In genomic region chr11:50376911-50377891, GRCm38 (mm10) we compare ENCODE assay signal across 8 mouse cellular contexts. TPM values are rescaled to one million over a fixed set of nuclear protein-coding genes. Genes with fewer than 3 reads are reported as not detected.
A peak's percentile ranks its signal among the peaks of the same experiment; 100 is the strongest.
DNase-seq lines count a peak whose midpoint lies in the region; ATAC-seq and TF ChIP-seq lines count a peak whose summit lies in the region.

Gene Hnrnph1 (plus strand): TSS chr11:50376990.

- H3K4me2 ChIP-seq in heart, embryonic 15.5 days = peak within 1 kb of the TSS; percentile 97
- peak within 1 kb of the TSS; percentile 95 for H3K4me2 ChIP-seq in liver, embryonic 14.5 days (ENCODE audit: low read depth)
- H3K4me2 ChIP-seq in neural tube, embryonic 11.5 days (ENCODE audit: low read depth) = peak within 1 kb of the TSS; percentile 62
- peak within 1 kb of the TSS; percentile 99 for H3K4me2 ChIP-seq in stomach, postnatal 0 days (replicated peaks; ENCODE audit: low read depth)

- TF ChIP-seq CTCF in liver, embryonic 14.5 days (IDR thresholded peaks at IDR 0.05; ENCODE audit: low read depth) = no peak
- TF ChIP-seq CTCF in stomach, postnatal 0 days (IDR thresholded peaks at IDR 0.05; ENCODE audit: low read depth) = no peak

- ATAC-seq in heart, embryonic 15.5 days (replicated peaks; ENCODE audit: insufficient number of reproducible peaks, insufficient read depth, low FRiP score, low read depth) = peak; percentile 93
- peak; percentile 83 for ATAC-seq in liver, embryonic 14.5 days (ENCODE audit: insufficient read depth)
- peak; percentile 89 for ATAC-seq in neural tube, embryonic 11.5 days (ENCODE audit: insufficient read depth, low FRiP score, low TSS enrichment)
- peak; percentile 91 for ATAC-seq in stomach, postnatal 0 days (ENCODE audit: low FRiP score, low TSS enrichment)

- peak; percentile 99 for DNase-seq in CD8-positive naive resting alpha-beta T cell, adult 2 months (ENCODE audit: low read depth in 2 of 2, low spot score in 2 of 2)
- peak; percentile 97 for DNase-seq in c-Kit-positive CD71-negative TER-119-negative erythroid progenitor cells, embryonic 14.5 days (ENCODE audit: low read depth)
- DNase-seq in forebrain, embryonic 10.5 days (ENCODE audit: extremely low spot score, low spot score) = peak; percentile 99
- DNase-seq in kidney, postnatal 25 days = peak; percentile 98
- peak; percentile 94 to 97 (median 95) for DNase-seq in liver, embryonic 14.5 days (ENCODE audit: low read depth in 3 of 3, low spot score in 3 of 3)
- peak; percentile 98 for DNase-seq in neural tube, embryonic 11.5 days (ENCODE audit: low spot score)
- peak; percentile 98 for DNase-seq in stomach, postnatal 0 days (ENCODE audit: low spot score)

- TF ChIP-seq EP300 in liver, embryonic 14.5 days (IDR thresholded peaks at IDR 0.05; ENCODE audit: low read depth) = 0 out of 2 replicates have a peak, but pooled peaks have one; percentile 13
- peak; percentile 68 for TF ChIP-seq EP300 in stomach, postnatal 0 days (optimal IDR thresholded peaks at IDR 0.05)

- H3K4me3 ChIP-seq in forebrain, embryonic 10.5 days = peak within 1 kb of the TSS; percentile 94
- H3K4me3 ChIP-seq in heart, embryonic 15.5 days = peak within 1 kb of the TSS; percentile 99
- H3K4me3 ChIP-seq in liver, embryonic 14.5 days (ENCODE audit: insufficient read depth in 1 of 2, low read depth in 2 of 2, low read length in 2 of 2) = peak within 1 kb of the TSS; percentile 69 to 83
- peak within 1 kb of the TSS; percentile 89 for H3K4me3 ChIP-seq in neural tube, embryonic 11.5 days (ENCODE audit: low read depth, low read length)
- H3K4me3 ChIP-seq in stomach, postnatal 0 days (ENCODE audit: low read depth, low read length) = peak within 1 kb of the TSS; percentile 85

- H3K36me3 ChIP-seq in forebrain, embryonic 10.5 days (replicated peaks) = peaks cover 38% of the 10 kb centered on the region
- H3K36me3 ChIP-seq in heart, embryonic 15.5 days = peaks cover 16% of the 10 kb centered on the region
- peaks cover 18% of the 10 kb centered on the region for H3K36me3 ChIP-seq in liver, embryonic 14.5 days (replicated peaks; ENCODE audit: control insufficient read depth, insufficient read depth, low read depth)
- peaks cover 5% of the 10 kb centered on the region for H3K36me3 ChIP-seq in neural tube, embryonic 11.5 days (ENCODE audit: control insufficient read depth, insufficient read depth, low read length)
- H3K36me3 ChIP-seq in stomach, postnatal 0 days (ENCODE audit: control insufficient read depth, insufficient read depth, low read length) = peaks cover 4% of the 10 kb centered on the region

- peak within 1 kb of the TSS; percentile 100 for H3K9ac ChIP-seq in heart, embryonic 15.5 days
- peak within 1 kb of the TSS; percentile 91 for H3K9ac ChIP-seq in liver, embryonic 14.5 days (replicated peaks)
- H3K9ac ChIP-seq in neural tube, embryonic 11.5 days (ENCODE audit: low read length) = peak within 1 kb of the TSS; percentile 93
- H3K9ac ChIP-seq in stomach, postnatal 0 days (ENCODE audit: low read length) = peak within 1 kb of the TSS; percentile 98

- under 1% methylated on average over 76 of the region's 76 CpGs for WGBS in forebrain, embryonic 10.5 days
- WGBS in heart, embryonic 15.5 days = under 1% methylated on average over 76 of the region's 76 CpGs
- under 1% methylated on average over 76 of the region's 76 CpGs for WGBS in liver, embryonic 14.5 days (ENCODE audit: insufficient replicate concordance)
- WGBS in neural tube, embryonic 11.5 days = under 1% methylated on average over 76 of the region's 76 CpGs
- WGBS in stomach, postnatal 0 days = under 1% methylated on average over 76 of the region's 76 CpGs

- H3K4me1 ChIP-seq in forebrain, embryonic 10.5 days = peaks cover 51% of the 10 kb centered on the region
- H3K4me1 ChIP-seq in heart, embryonic 15.5 days (replicated peaks) = peaks cover 25% of the 10 kb centered on the region
- peaks cover 16 to 17% of the 10 kb centered on the region in 2 experiments for H3K4me1 ChIP-seq in liver, embryonic 14.5 days (replicated peaks; ENCODE audit: control insufficient read depth in 2 of 2, insufficient read depth in 2 of 2, low read length in 1 of 2)
- H3K4me1 ChIP-seq in neural tube, embryonic 11.5 days (ENCODE audit: control insufficient read depth, insufficient read depth, low read length) = peaks cover 13% of the 10 kb centered on the region
- H3K4me1 ChIP-seq in stomach, postnatal 0 days (replicated peaks; ENCODE audit: control insufficient read depth, insufficient read depth) = no peaks in the 10 kb centered on the region; the same call in 1 of the 2 replicates

- peak within 1 kb of the TSS; percentile 100 for H3K27ac ChIP-seq in forebrain, embryonic 10.5 days
- H3K27ac ChIP-seq in heart, embryonic 15.5 days = peak within 1 kb of the TSS; percentile 100
- H3K27ac ChIP-seq in liver, embryonic 14.5 days = peak within 1 kb of the TSS; percentile 97
- H3K27ac ChIP-seq in neural tube, embryonic 11.5 days (ENCODE audit: low read depth, low read length) = peak within 1 kb of the TSS; percentile 95
- peak within 1 kb of the TSS; percentile 100 for H3K27ac ChIP-seq in stomach, postnatal 0 days (replicated peaks)

- H3K9me3 ChIP-seq in forebrain, embryonic 10.5 days = no peaks in the 10 kb centered on the region
- H3K9me3 ChIP-seq in heart, embryonic 15.5 days (replicated peaks) = no peaks in the 10 kb centered on the region
- no peaks in the 10 kb centered on the region for H3K9me3 ChIP-seq in liver, embryonic 14.5 days (ENCODE audit: control insufficient read depth, low read length)
- no peaks in the 10 kb centered on the region for H3K9me3 ChIP-seq in neural tube, embryonic 11.5 days (ENCODE audit: control insufficient read depth, low read length)
- no peaks in the 10 kb centered on the region for H3K9me3 ChIP-seq in stomach, postnatal 0 days (ENCODE audit: control insufficient read depth, low read length)

- peaks cover 23% of the 10 kb centered on the region for H3K27me3 ChIP-seq in forebrain, embryonic 10.5 days (ENCODE audit: poor library complexity, severe bottlenecking)
- no peaks in the 10 kb centered on the region for H3K27me3 ChIP-seq in heart, embryonic 15.5 days
- H3K27me3 ChIP-seq in liver, embryonic 14.5 days (ENCODE audit: control insufficient read depth, insufficient read depth, low read length) = no peaks in the 10 kb centered on the region
- no peaks in the 10 kb centered on the region for H3K27me3 ChIP-seq in neural tube, embryonic 11.5 days (ENCODE audit: control insufficient read depth, insufficient read depth, low read length)
- no peaks in the 10 kb centered on the region for H3K27me3 ChIP-seq in stomach, postnatal 0 days (ENCODE audit: control insufficient read depth, insufficient read depth, low read length)

RNA-seq across cellular contexts. Expression of gene Hnrnph1, which starts in this region (rescaled TPM):
- 634 and 666 TPM in 2 replicates for polyA plus RNA-seq in forebrain, embryonic 10.5 days (2016; fragmentation: Nextera tagmentation; extraction: Ambion mirVana)
- 190 and 235 TPM in 2 replicates for polyA plus RNA-seq in heart, embryonic 15.5 days (2015; fragmentation: Nextera tagmentation; extraction: Ambion mirVana)
- polyA plus RNA-seq in liver, embryonic 14.5 days (2012; rRNA removed) = 163 and 200 TPM in 2 replicates
- 101 and 120 TPM in 2 replicates for polyA plus RNA-seq in liver, embryonic 14.5 days (2014; fragmentation: Nextera tagmentation; extraction: Ambion mirVana)
- 840 and 876 TPM in 2 replicates for polyA plus RNA-seq in neural tube, embryonic 11.5 days (2014; fragmentation: Nextera tagmentation; extraction: Ambion mirVana)
- 113 and 115 TPM in 2 replicates for polyA plus RNA-seq in stomach, postnatal 0 days (2015; fragmentation: Nextera tagmentation; extraction: Ambion mirVana)

Comparison
In these comparisons a context has a peak if more than half of its experiments do, and no peak if none do; other contexts are left out.
1. Peak in every context shown above with its lines: DNase-seq, ATAC-seq, H3K4me3 ChIP-seq and H3K27ac ChIP-seq.